Comparison of ENCODE assay signal across 8 mouse cellular contexts in the genomic region with DNA sequence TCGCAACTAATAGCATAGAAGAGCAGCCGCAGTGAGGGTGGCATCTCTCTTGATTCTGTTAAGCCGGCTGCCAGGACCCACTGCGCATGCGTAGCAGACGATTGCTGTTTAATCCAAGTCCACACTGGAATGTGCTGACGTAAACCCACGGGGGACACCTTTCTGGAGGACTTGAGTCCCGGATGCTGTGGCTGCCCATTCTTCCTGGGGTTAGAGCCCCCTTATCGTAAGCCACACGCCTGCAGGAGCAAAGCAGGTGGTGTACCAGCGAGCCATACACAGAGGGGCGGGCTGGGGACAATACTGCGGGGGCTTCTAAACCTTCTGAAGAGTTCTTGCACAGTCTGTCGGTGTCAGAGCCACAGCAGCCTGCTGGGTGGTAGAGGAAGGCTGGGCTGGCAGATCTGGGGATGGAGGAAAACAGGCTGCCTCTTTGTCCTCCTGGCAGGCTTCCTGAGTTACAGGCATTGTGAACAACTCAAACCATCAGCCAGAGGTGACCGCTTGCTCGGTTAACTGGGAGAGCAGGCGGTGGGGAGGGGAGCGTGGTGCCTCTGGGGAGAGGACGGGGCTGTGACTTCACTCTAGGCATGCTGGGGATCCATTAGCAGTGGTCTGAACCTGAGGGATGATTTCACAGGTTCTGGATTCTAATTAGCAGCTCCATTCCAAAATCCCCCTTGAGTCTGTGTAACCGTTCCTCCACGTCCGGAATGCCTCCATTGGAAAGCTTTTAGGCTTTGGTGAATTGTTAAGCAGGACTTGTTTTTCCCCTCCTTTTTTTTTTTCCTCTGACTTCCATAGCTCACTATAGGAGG.
A peak's percentile ranks its signal among the peaks of the same experiment; 100 is the strongest.
DNase-seq lines count a peak whose midpoint lies in the region; ATAC-seq and TF ChIP-seq lines count a peak whose summit lies in the region.

No protein-coding gene starts in this region.

- H3K79me2 ChIP-seq in heart, adult 2 months (replicated peaks; ENCODE audit: control insufficient read depth, insufficient read depth, low read length): no peaks in the 10 kb centered on the region

- 7% methylated on average over 23 of the region's 23 CpGs for WGBS in embryonic facial prominence, embryonic 11.5 days
- 21% methylated on average over 23 of the region's 23 CpGs for WGBS in heart, adult 2 months
- WGBS in kidney, adult 2 months: 39% methylated on average over 23 of the region's 23 CpGs
- whole genome bisulfite sequencing in limb, embryonic 11.5 days: 38% methylated on average over 23 of the region's 23 CpGs
- 1% methylated on average over 23 of the region's 23 CpGs for WGBS in midbrain, embryonic 13.5 days

- no peaks in the 10 kb centered on the region; the same call in 1 of the 2 replicates for H3K4me1 ChIP-seq in embryonic facial prominence, embryonic 11.5 days (ENCODE audit: control insufficient read depth, insufficient read depth, low read length)
- H3K4me1 ChIP-seq in heart, adult 2 months (ENCODE audit: control insufficient read depth, insufficient read depth, low read length): peaks cover 6% of the 10 kb centered on the region
- H3K4me1 ChIP-seq in kidney, adult 2 months (ENCODE audit: control insufficient read depth, insufficient read depth, low read length): no peaks in the 10 kb centered on the region
- peaks cover 12% of the 10 kb centered on the region for H3K4me1 ChIP-seq in limb, embryonic 11.5 days (ENCODE audit: control insufficient read depth, insufficient read depth, low read length)
- peaks cover 48% of the 10 kb centered on the region for H3K4me1 ChIP-seq in midbrain, embryonic 13.5 days (replicated peaks)

- TF ChIP-seq EP300 in heart, adult 2 months (IDR thresholded peaks at IDR 0.05; ENCODE audit: insufficient read depth, low read depth, low read length): no peak

- no peak for TF ChIP-seq CTCF in heart, adult 2 months (IDR thresholded peaks at IDR 0.05)
- no peak for TF ChIP-seq CTCF in kidney, adult 2 months (conservative IDR thresholded peaks at IDR 0.05; ENCODE audit: insufficient read depth, insufficient read length, low read depth, low read length)

- no peaks in the 10 kb centered on the region for H3K9me3 ChIP-seq in embryonic facial prominence, embryonic 11.5 days (replicated peaks; ENCODE audit: control insufficient read depth, low read length)
- H3K9me3 ChIP-seq in limb, embryonic 11.5 days (ENCODE audit: control insufficient read depth, low read length): no peaks in the 10 kb centered on the region
- no peaks in the 10 kb centered on the region for H3K9me3 ChIP-seq in midbrain, embryonic 13.5 days

- H3K4me2 ChIP-seq in embryonic facial prominence, embryonic 11.5 days (ENCODE audit: low read depth, low read length): peak overlapping the region; percentile 68
- H3K4me2 ChIP-seq in limb, embryonic 11.5 days (ENCODE audit: low read depth, severe bottlenecking): peak overlapping the region; percentile 51
- peak overlapping the region; percentile 69 for H3K4me2 ChIP-seq in midbrain, embryonic 13.5 days (replicated peaks)

- TF ChIP-seq POLR2A in heart, adult 2 months (IDR thresholded peaks at IDR 0.05; ENCODE audit: insufficient read depth, low read depth, low read length): 0 out of 2 replicates have a peak, but pooled peaks have one; percentile 52
- TF ChIP-seq POLR2A in kidney, adult 2 months (IDR thresholded peaks at IDR 0.05; ENCODE audit: low read depth, low read length): no peak

- peak overlapping the region; percentile 33 for H3K4me3 ChIP-seq in embryonic facial prominence, embryonic 11.5 days (ENCODE audit: low read depth, low read length)
- peak overlapping the region; percentile 52 for H3K4me3 ChIP-seq in heart, adult 2 months
- peak overlapping the region; percentile 37 for H3K4me3 ChIP-seq in kidney, adult 2 months (ENCODE audit: insufficient read depth, low read depth, low read length)
- peak overlapping the region; percentile 24; the same call in 1 of the 2 replicates for H3K4me3 ChIP-seq in limb, embryonic 11.5 days (ENCODE audit: low read depth, low read length)
- peak overlapping the region; percentile 38 for H3K4me3 ChIP-seq in midbrain, embryonic 13.5 days (replicated peaks)

- intact Hi-C loops in heart, adult 2 months (cut with DNase I): no loop called here

- peak overlapping the region; percentile 71 for H3K27ac ChIP-seq in embryonic facial prominence, embryonic 11.5 days (replicated peaks; ENCODE audit: low read depth, low read length)
- peak overlapping the region; percentile 86 for H3K27ac ChIP-seq in heart, adult 2 months
- H3K27ac ChIP-seq in kidney, adult 2 months (ENCODE audit: insufficient read depth, low read depth, low read length): no peak overlapping the region
- H3K27ac ChIP-seq in limb, embryonic 11.5 days (replicated peaks; ENCODE audit: low read depth, low read length): peak overlapping the region; percentile 81
- peak overlapping the region; percentile 98 for H3K27ac ChIP-seq in midbrain, embryonic 13.5 days

- no peaks in the 10 kb centered on the region for H3K27me3 ChIP-seq in embryonic facial prominence, embryonic 11.5 days (ENCODE audit: control insufficient read depth, insufficient read depth, low read length)
- H3K27me3 ChIP-seq in heart, adult 2 months (ENCODE audit: control insufficient read depth, insufficient read depth, low read length): no peaks in the 10 kb centered on the region
- H3K27me3 ChIP-seq in kidney, adult 2 months (replicated peaks; ENCODE audit: control insufficient read depth, insufficient read depth, low read length): no peaks in the 10 kb centered on the region
- no peaks in the 10 kb centered on the region for H3K27me3 ChIP-seq in limb, embryonic 11.5 days (ENCODE audit: control insufficient read depth, insufficient read depth, low read length)
- H3K27me3 ChIP-seq in midbrain, embryonic 13.5 days: peaks cover 12% of the 10 kb centered on the region; the same call in 1 of the 2 replicates

- peak overlapping the region; percentile 60 for H3K9ac ChIP-seq in embryonic facial prominence, embryonic 11.5 days (replicated peaks; ENCODE audit: low read length)
- H3K9ac ChIP-seq in heart, adult 2 months (ENCODE audit: low read depth, low read length): peak overlapping the region; percentile 67
- peak overlapping the region; percentile 52 for H3K9ac ChIP-seq in limb, embryonic 11.5 days (ENCODE audit: low read length)
- H3K9ac ChIP-seq in midbrain, embryonic 13.5 days (replicated peaks): peak overlapping the region; percentile 65

- peak; percentile 70 for ATAC-seq in embryonic facial prominence, embryonic 11.5 days (replicated peaks; ENCODE audit: insufficient number of reproducible peaks, low FRiP score, low TSS enrichment, low read depth)
- 0 out of 2 replicates have a peak, but pooled peaks have one; percentile 35 for ATAC-seq in limb, embryonic 11.5 days (ENCODE audit: insufficient number of reproducible peaks, low FRiP score, low TSS enrichment, low read depth)
- ATAC-seq in midbrain, embryonic 13.5 days: peak; percentile 86
- ATAC-seq in erythroblast, adult 5-6 weeks (replicated peaks; ENCODE audit: low FRiP score, poor library complexity, severe bottlenecking): no peak

- DNase-seq in adrenal gland, postnatal 25 days: peak; percentile 82
- peak; percentile 95 for DNase-seq in embryonic facial prominence, embryonic 11.5 days (ENCODE audit: low spot score)
- peak; percentile 84 to 88 for DNase-seq in heart, adult 2 months
- peak; percentile 89 for DNase-seq in kidney, adult 2 months
- DNase-seq in limb, embryonic 11.5 days (ENCODE audit: low spot score): peak; percentile 84
- peak; percentile 7 for DNase-seq in spleen, adult 12 weeks (ENCODE audit: low spot score)

- H3K36me3 ChIP-seq in embryonic facial prominence, embryonic 11.5 days (replicated peaks; ENCODE audit: control insufficient read depth, insufficient read depth, low read depth, low read length): no peaks in the 10 kb centered on the region
- H3K36me3 ChIP-seq in heart, adult 2 months (ENCODE audit: control insufficient read depth, insufficient read depth, low read length): no peaks in the 10 kb centered on the region
- no peaks in the 10 kb centered on the region for H3K36me3 ChIP-seq in kidney, adult 2 months (ENCODE audit: control insufficient read depth, insufficient read depth, low read length)
- H3K36me3 ChIP-seq in limb, embryonic 11.5 days (ENCODE audit: control insufficient read depth, insufficient read depth, low read length): no peaks in the 10 kb centered on the region
- no peaks in the 10 kb centered on the region for H3K36me3 ChIP-seq in midbrain, embryonic 13.5 days

Comparison
In these comparisons a context has a peak if more than half of its experiments do, and no peak if none do; other contexts are left out.
1. DNase-seq: peak in every context shown above with its lines; median percentile 95 in embryonic facial prominence, embryonic 11.5 days; 89 in kidney, adult 2 months; 86 in heart, adult 2 months; 84 in limb, embryonic 11.5 days; 82 in adrenal gland, postnatal 25 days; 7 in spleen, adult 12 weeks.